Mouse (Mus musculus) hindbrain, embryonic 12.5 days (tissue): ENCODE results near the gene Irf8. TPM values are rescaled to one million over a fixed set of nuclear protein-coding genes. Genes with fewer than 3 reads are reported as not detected.
A peak's percentile ranks its signal among the peaks of the same experiment; 100 is the strongest.

ENCODE experiments used
- ATAC-seq: fragments of 200-750 bp; cut with Nextera tagmentation; 2 replicates; pipeline ENCODE4 v1.8.0; 2017; ENCODE audit warnings: moderate TSS enrichment; ENCODE audit not compliant: low FRiP score
- H3K27ac ChIP-seq: fragments of 300-500 bp; sonication (generic); 2 replicates; pipeline ENCODE4 v1.5.1; 2016; ENCODE audit warnings: mild to moderate bottlenecking
- H3K27me3 ChIP-seq: fragments of 300-500 bp; sonication (generic); 2 replicates; pipeline ENCODE4 v1.6.1; 2016; ENCODE audit warnings: mild to moderate bottlenecking
- H3K36me3 ChIP-seq: fragments of 300-500 bp; sonication (generic); 2 replicates; pipeline ENCODE4 v1.6.1; 2016; ENCODE audit warnings: mild to moderate bottlenecking
- H3K4me1 ChIP-seq: fragments of 300-500 bp; sonication (generic); 2 replicates; pipeline ENCODE4 v1.6.1; 2016
- H3K4me2 ChIP-seq: fragments of 300-500 bp; sonication (generic); replicated peaks from 2 replicates; pipeline ENCODE4 v1.6.1; 2016; ENCODE audit warnings: mild to moderate bottlenecking
- H3K4me3 ChIP-seq: fragments of 300-500 bp; sonication (generic); 2 replicates; pipeline ENCODE4 v1.5.1; 2016; ENCODE audit warnings: mild to moderate bottlenecking
- H3K9ac ChIP-seq: fragments of 300-500 bp; sonication (generic); 2 replicates; pipeline ENCODE4 v1.6.1; 2016; ENCODE audit warnings: mild to moderate bottlenecking, moderate library complexity
- H3K9me3 ChIP-seq: fragments of 300-500 bp; sonication (generic); replicated peaks from 2 replicates; pipeline ENCODE4 v1.6.1; 2016; ENCODE audit warnings: mild to moderate bottlenecking
- WGBS: fragments of 180-500 bp; shearing (Covaris S2); methylation state at CpG from one replicate; pipeline ENCODE4 v1.1.7; 2016; 5-methylcytosine and 5-hydroxymethylcytosine counted together
- polyA plus RNA-seq: library from polyadenylated mRNA; unstranded; fragments of >200 nt; fragmentation: Nextera tagmentation; extraction: Ambion mirVana; gene quantifications from 2 replicates; pipeline ENCODE4 v1.2.1, GENCODE M21; 2016

The Irf8 gene
- polyA plus RNA-seq: 3.7 and 4.6 TPM in 2 replicates

GRCm38 (mm10) chr8:120735770-120736481 lies at the start of gene Irf8:
Irf8 (plus strand) TSS chr8:120736358.
- ATAC-seq: peak; percentile 87
- peaks cover 11% of the 10 kb centered on the region for H3K4me1 ChIP-seq
- H3K9ac ChIP-seq: peak within 1 kb of the TSS; percentile 58
- peak within 1 kb of the TSS; percentile 95 for H3K4me2 ChIP-seq
- H3K4me3 ChIP-seq: peak within 1 kb of the TSS; percentile 50
- under 1% methylated on average over 62 of the region's 62 CpGs for WGBS
- H3K27me3 ChIP-seq: peaks cover 55% of the 10 kb centered on the region
- no peaks in the 10 kb centered on the region for H3K9me3 ChIP-seq
- H3K36me3 ChIP-seq: no peaks in the 10 kb centered on the region
- H3K27ac ChIP-seq: no peak within 1 kb of the TSS

- 0 out of 2 replicates have a peak, but pooled peaks cover 2% of the 10 kb centered on the region for H3K4me1 ChIP-seq
- H3K4me3 ChIP-seq: no peak overlapping the region
- no peaks in the 10 kb centered on the region for H3K36me3 ChIP-seq
- no peak overlapping the region for H3K9ac ChIP-seq
- H3K27ac ChIP-seq: no peak overlapping the region
- 89% methylated on average over 5 of the region's 5 CpGs for WGBS
- H3K27me3 ChIP-seq: peaks cover 4% of the 10 kb centered on the region; the same call in 1 of the 2 replicates
- ATAC-seq: no peak
- no peaks in the 10 kb centered on the region for H3K9me3 ChIP-seq
- H3K4me2 ChIP-seq: no peak overlapping the region
Observed at GRCm38 (mm10) chr8:120686576-120686975, 49.6 kb upstream of the Irf8 start.

GRCm38 (mm10) chr8:120687786-120688185 lies 48.4 kb upstream of the Irf8 start:
- 70% methylated on average over 8 of the region's 8 CpGs for WGBS
- Histone ChIP-seq H3K27ac (no peak overlapping the region), H3K9me3 (no peaks in the 10 kb centered on the region), H3K9ac (no peak overlapping the region), H3K4me2 (no peak overlapping the region), H3K4me3 (no peak overlapping the region), H3K27me3 (peaks cover 4% of the 10 kb centered on the region; the same call in 1 of the 2 replicates), H3K36me3 (no peaks in the 10 kb centered on the region), H3K4me1 (0 out of 2 replicates have a peak, but pooled peaks cover 2% of the 10 kb centered on the region)
- no peak for ATAC-seq

GRCm38 (mm10) chr8:120688511-120688910 lies 47.6 kb upstream of the Irf8 start:
- no peak for ATAC-seq
- 0 out of 2 replicates have a peak, but pooled peaks cover 2% of the 10 kb centered on the region for H3K4me1 ChIP-seq
- no peak overlapping the region for H3K27ac ChIP-seq
- 89% methylated on average over 7 of the region's 7 CpGs for WGBS
- H3K9ac ChIP-seq: no peak overlapping the region
- no peak overlapping the region for H3K4me3 ChIP-seq
- no peaks in the 10 kb centered on the region for H3K9me3 ChIP-seq
- H3K27me3 ChIP-seq: peaks cover 4% of the 10 kb centered on the region; the same call in 1 of the 2 replicates
- H3K4me2 ChIP-seq: no peak overlapping the region
- H3K36me3 ChIP-seq: no peaks in the 10 kb centered on the region

GRCm38 (mm10) chr8:120692934-120693333 lies 43.2 kb upstream of the Irf8 start:
- H3K27ac ChIP-seq: no peak overlapping the region
- 61% methylated on average over 4 of the region's 4 CpGs for WGBS
- H3K9me3 ChIP-seq: 0 out of 2 replicates have a peak, but pooled peaks cover 2% of the 10 kb centered on the region

GRCm38 (mm10) chr8:120693861-120694493 lies 42.2 kb upstream of the Irf8 start:
- H3K9me3 ChIP-seq: 0 out of 2 replicates have a peak, but pooled peaks cover 3% of the 10 kb centered on the region
- H3K27ac ChIP-seq: no peak overlapping the region
- no peaks in the 10 kb centered on the region for H3K36me3 ChIP-seq
- H3K27me3 ChIP-seq: no peaks in the 10 kb centered on the region; the same call in none of the 2 replicates
- no peak overlapping the region for H3K4me3 ChIP-seq
- H3K4me1 ChIP-seq: peaks cover 6% of the 10 kb centered on the region; the same call in 1 of the 2 replicates
- no peak overlapping the region for H3K4me2 ChIP-seq
- H3K9ac ChIP-seq: no peak overlapping the region
- WGBS: 60% methylated on average over 22 of the region's 22 CpGs
- no peak for ATAC-seq

More at GRCm38 (mm10) chr8:120692934-120693333, 43.2 kb upstream of the Irf8 start:
- H3K4me2 ChIP-seq: no peak overlapping the region
- H3K9ac ChIP-seq: no peak overlapping the region
- H3K4me1 ChIP-seq: peaks cover 6% of the 10 kb centered on the region; the same call in 1 of the 2 replicates
- H3K27me3 ChIP-seq: peaks cover 4% of the 10 kb centered on the region
- H3K36me3 ChIP-seq: no peaks in the 10 kb centered on the region
- ATAC-seq: no peak
- H3K4me3 ChIP-seq: no peak overlapping the region

- H3K36me3 ChIP-seq: no peaks in the 10 kb centered on the region
- no peak overlapping the region for H3K4me3 ChIP-seq
- 50% methylated on average over 13 of the region's 13 CpGs for WGBS
- H3K9ac ChIP-seq: no peak overlapping the region
- H3K4me2 ChIP-seq: no peak overlapping the region
- no peak for ATAC-seq
- no peak overlapping the region for H3K27ac ChIP-seq
- H3K9me3 ChIP-seq: 0 out of 2 replicates have a peak, but pooled peaks cover 3% of the 10 kb centered on the region
- peaks cover 6% of the 10 kb centered on the region; the same call in 1 of the 2 replicates for H3K4me1 ChIP-seq
- no peaks in the 10 kb centered on the region; the same call in 1 of the 2 replicates for H3K27me3 ChIP-seq
Observed at GRCm38 (mm10) chr8:120696401-120697153, 39.6 kb upstream of the Irf8 start.

GRCm38 (mm10) chr8:120697154-120697978 lies 38.8 kb upstream of the Irf8 start:
- Histone ChIP-seq H3K27me3 (no peaks in the 10 kb centered on the region; the same call in 1 of the 2 replicates), H3K4me1 (peaks cover 6% of the 10 kb centered on the region; the same call in 1 of the 2 replicates), H3K9ac (no peak overlapping the region), H3K4me3 (no peak overlapping the region), H3K27ac (no peak overlapping the region), H3K9me3 (0 out of 2 replicates have a peak, but pooled peaks cover 3% of the 10 kb centered on the region), H3K36me3 (no peaks in the 10 kb centered on the region), H3K4me2 (no peak overlapping the region)
- no peak for ATAC-seq
- 77% methylated on average over 17 of the region's 17 CpGs for WGBS

GRCm38 (mm10) chr8:120697979-120698272 lies 38.2 kb upstream of the Irf8 start:
- Histone ChIP-seq H3K36me3 (no peaks in the 10 kb centered on the region), H3K9ac (no peak overlapping the region), H3K4me3 (no peak overlapping the region), H3K27ac (no peak overlapping the region), H3K27me3 (no peaks in the 10 kb centered on the region; the same call in 1 of the 2 replicates), H3K4me2 (no peak overlapping the region), H3K4me1 (peaks cover 6% of the 10 kb centered on the region; the same call in 1 of the 2 replicates), H3K9me3 (0 out of 2 replicates have a peak, but pooled peaks cover 3% of the 10 kb centered on the region)
- ATAC-seq: no peak

- H3K9ac ChIP-seq: no peak overlapping the region
- H3K36me3 ChIP-seq: no peaks in the 10 kb centered on the region
- H3K9me3 ChIP-seq: 0 out of 2 replicates have a peak, but pooled peaks cover 3% of the 10 kb centered on the region
- WGBS: 89% methylated on average over 7 of the region's 7 CpGs
- no peak for ATAC-seq
- H3K4me2 ChIP-seq: no peak overlapping the region
- no peak overlapping the region for H3K4me3 ChIP-seq
- no peaks in the 10 kb centered on the region; the same call in 1 of the 2 replicates for H3K27me3 ChIP-seq
- H3K27ac ChIP-seq: no peak overlapping the region
- H3K4me1 ChIP-seq: peaks cover 6% of the 10 kb centered on the region; the same call in 1 of the 2 replicates
Observed at GRCm38 (mm10) chr8:120698426-120698825, 37.7 kb upstream of the Irf8 start.

GRCm38 (mm10) chr8:120699079-120699478 lies 37.1 kb upstream of the Irf8 start:
- peaks cover 6% of the 10 kb centered on the region; the same call in 1 of the 2 replicates for H3K4me1 ChIP-seq
- H3K9me3 ChIP-seq: 0 out of 2 replicates have a peak, but pooled peaks cover 3% of the 10 kb centered on the region
- no peak overlapping the region for H3K27ac ChIP-seq
- 73% methylated on average over 6 of the region's 6 CpGs for WGBS
- H3K36me3 ChIP-seq: no peaks in the 10 kb centered on the region
- H3K4me3 ChIP-seq: no peak overlapping the region
- H3K27me3 ChIP-seq: no peaks in the 10 kb centered on the region; the same call in 1 of the 2 replicates
- no peak for ATAC-seq
- H3K9ac ChIP-seq: no peak overlapping the region
- H3K4me2 ChIP-seq: no peak overlapping the region
